Mouse (Mus musculus) E14TG2a.4 (cell line): Measurements from ENCODE around the gene Abcb4.
"Not testable (repeated sequence)": the region's sequence is repeated elsewhere in the genome, so short reads cannot be mapped to it uniquely, and the experiment has no call there.

Source experiments
- H3K27me3 ChIP-seq: 2 replicates; pipeline ENCODE4 v1.6.1; 2014; ENCODE audit warnings: low read length, control low read depth; ENCODE audit not compliant: insufficient read depth
- H3K36me3 ChIP-seq: 2 replicates; pipeline ENCODE4 v1.6.1; 2014; ENCODE audit warnings: low read length, control low read depth; ENCODE audit not compliant: insufficient read depth
- H3K4me1 ChIP-seq: replicated peaks from 2 replicates; pipeline ENCODE4 v1.6.1; 2014; ENCODE audit warnings: low read depth, low read length, control low read depth
- H3K4me3 ChIP-seq: replicated peaks from 2 replicates; pipeline ENCODE4 v1.5.1; 2014; ENCODE audit warnings: mild to moderate bottlenecking, low read length
- H3K9me3 ChIP-seq: 2 replicates; pipeline ENCODE4 v1.6.1; 2014; ENCODE audit warnings: low read length, control low read depth
- CTCF ChIP-seq: conservative IDR thresholded peaks from 2 replicates; pipeline ENCODE4 v1.5.1; 2014; ENCODE audit warnings: low read length
- NANOG ChIP-seq: IDR thresholded peaks from 2 replicates; pipeline ENCODE4 v1.6.1; 2014; ENCODE audit warnings: borderline replicate concordance, low read length, mixed read lengths
- POU5F1 ChIP-seq: IDR thresholded peaks from 2 replicates; pipeline ENCODE4 v1.6.1; 2014; ENCODE audit warnings: low read length, borderline replicate concordance

The Abcb4 gene

GRCm38 (mm10) chr5:8985470-8985869 lies 92.0 kb downstream of the Abcb4 start:
- H3K9me3 ChIP-seq: no peaks in the 10 kb centered on the region
- TF ChIP-seq NANOG (no peak), CTCF (no peak), POU5F1 (no peak)
- H3K36me3 ChIP-seq: peaks cover 50% of the 10 kb centered on the region
- H3K4me1 ChIP-seq: peaks cover 2% of the 10 kb centered on the region
- no peaks in the 10 kb centered on the region for H3K27me3 ChIP-seq
- no peak overlapping the region for H3K4me3 ChIP-seq

GRCm38 (mm10) chr5:8987925-8988324 lies 94.4 kb downstream of the Abcb4 start:
- Histone ChIP-seq H3K36me3 (peaks cover 43% of the 10 kb centered on the region), H3K4me1 (peaks cover 21% of the 10 kb centered on the region), H3K9me3 (no peaks in the 10 kb centered on the region), H3K27me3 (no peaks in the 10 kb centered on the region), H3K4me3 (no peak overlapping the region)
- TF ChIP-seq POU5F1 (no peak), NANOG (no peak), CTCF (no peak)

GRCm38 (mm10) chr5:8990526-8990925 lies 97.0 kb downstream of the Abcb4 start:
- H3K9me3 ChIP-seq: no peaks in the 10 kb centered on the region
- TF ChIP-seq NANOG (no peak), CTCF (no peak), POU5F1 (no peak)
- no peaks in the 10 kb centered on the region for H3K27me3 ChIP-seq
- no peak overlapping the region for H3K4me3 ChIP-seq
- peaks cover 41% of the 10 kb centered on the region for H3K36me3 ChIP-seq
- H3K4me1 ChIP-seq: peaks cover 29% of the 10 kb centered on the region

- Histone ChIP-seq H3K4me3 (peak overlapping the region; percentile 37; the same call in 1 of the 2 replicates), H3K27me3 (no peaks in the 10 kb centered on the region), H3K4me1 (peaks cover 38% of the 10 kb centered on the region), H3K36me3 (peaks cover 35% of the 10 kb centered on the region), H3K9me3 (no peaks in the 10 kb centered on the region)
- TF ChIP-seq CTCF (no peak), POU5F1 (no peak), NANOG (no peak)
Measured at GRCm38 (mm10) chr5:8991626-8992025, 98.1 kb downstream of the Abcb4 start.

- TF ChIP-seq CTCF: no peak
- no peak for TF ChIP-seq NANOG
- TF ChIP-seq POU5F1: no peak
- H3K4me3 ChIP-seq: peak overlapping the region; percentile 92
- no peaks in the 10 kb centered on the region for H3K27me3 ChIP-seq
- no peaks in the 10 kb centered on the region for H3K9me3 ChIP-seq
- peaks cover 30% of the 10 kb centered on the region for H3K4me1 ChIP-seq
- H3K36me3 ChIP-seq: peaks cover 10% of the 10 kb centered on the region
Measured at GRCm38 (mm10) chr5:8995966-8996685, 102.6 kb downstream of the Abcb4 start.

- H3K4me3 ChIP-seq: peak within 1 kb of the TSS; percentile 92
- H3K4me1 ChIP-seq: peaks cover 24% of the 10 kb centered on the region
- no peak for TF ChIP-seq CTCF
- no peak for TF ChIP-seq POU5F1
- TF ChIP-seq NANOG: no peak
- no peaks in the 10 kb centered on the region for H3K9me3 ChIP-seq
- H3K27me3 ChIP-seq: no peaks in the 10 kb centered on the region
- peaks cover 10% of the 10 kb centered on the region for H3K36me3 ChIP-seq
Measured at GRCm38 (mm10) chr5:8996686-8997512, 103.4 kb downstream of the Abcb4 start, which contains the start of gene Crot. TSS of gene Crot (minus strand) at chr5:8997324.

GRCm38 (mm10) chr5:8997513-8997895 lies 104.0 kb downstream of the Abcb4 start:
- Histone ChIP-seq H3K27me3 (no peaks in the 10 kb centered on the region), H3K4me3 (peak overlapping the region; percentile 92), H3K9me3 (no peaks in the 10 kb centered on the region), H3K36me3 (peaks cover 10% of the 10 kb centered on the region), H3K4me1 (peaks cover 18% of the 10 kb centered on the region)
- TF ChIP-seq CTCF (no peak), NANOG (no peak), POU5F1 (no peak)

- no peak for TF ChIP-seq NANOG
- TF ChIP-seq CTCF: no peak
- TF ChIP-seq POU5F1: no peak
- Histone ChIP-seq H3K9me3 (no peaks in the 10 kb centered on the region), H3K36me3 (no peaks in the 10 kb centered on the region), H3K27me3 (no peaks in the 10 kb centered on the region), H3K4me1 (peaks cover 17% of the 10 kb centered on the region), H3K4me3 (no peak overlapping the region)
Measured at GRCm38 (mm10) chr5:8999108-8999507, 105.6 kb downstream of the Abcb4 start.

- not testable (repeated sequence) for H3K4me3 ChIP-seq, H3K27me3 ChIP-seq, H3K9me3 ChIP-seq, H3K36me3 ChIP-seq
- peaks cover 12% of the 10 kb centered on the region for H3K4me1 ChIP-seq
Measured at GRCm38 (mm10) chr5:9000006-9000405, 106.5 kb downstream of the Abcb4 start.

- not testable (repeated sequence) for H3K4me3 ChIP-seq, H3K4me1 ChIP-seq, H3K36me3 ChIP-seq, H3K9me3 ChIP-seq, H3K27me3 ChIP-seq
Measured at GRCm38 (mm10) chr5:9006585-9006984, 113.1 kb downstream of the Abcb4 start.
